Mouse (Mus musculus) cerebellum, adult 18-20 months (tissue): ENCODE data around the gene Gabbr2.

Experiments used
- DNase-seq, 2 experiments: peaks; one replicate each; pipeline ENCODE4 v3.0.0; 2021

Gabbr2 gene

DNA sequence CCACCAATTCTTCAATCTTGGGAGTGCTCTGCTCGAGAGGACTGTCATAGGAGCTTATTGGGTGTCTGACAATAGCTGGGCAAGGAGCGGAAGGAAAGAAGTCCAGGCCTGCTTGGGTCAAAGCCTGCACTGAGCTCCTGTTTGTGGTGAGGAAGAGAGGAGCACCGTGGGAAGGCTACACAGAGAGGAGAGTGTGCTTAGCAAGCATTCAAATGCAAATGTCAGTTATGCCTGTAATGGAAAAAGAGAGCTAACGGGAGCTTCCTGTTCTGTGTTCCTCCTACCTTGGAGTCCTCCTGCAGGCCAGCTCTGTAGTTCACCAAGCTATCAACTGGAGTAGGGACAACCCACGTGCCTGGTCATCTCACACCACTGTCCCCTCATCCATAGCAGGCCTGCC lies 180.5 kb downstream of the Gabbr2 start:
- no peak for DNase-seq

DNA sequence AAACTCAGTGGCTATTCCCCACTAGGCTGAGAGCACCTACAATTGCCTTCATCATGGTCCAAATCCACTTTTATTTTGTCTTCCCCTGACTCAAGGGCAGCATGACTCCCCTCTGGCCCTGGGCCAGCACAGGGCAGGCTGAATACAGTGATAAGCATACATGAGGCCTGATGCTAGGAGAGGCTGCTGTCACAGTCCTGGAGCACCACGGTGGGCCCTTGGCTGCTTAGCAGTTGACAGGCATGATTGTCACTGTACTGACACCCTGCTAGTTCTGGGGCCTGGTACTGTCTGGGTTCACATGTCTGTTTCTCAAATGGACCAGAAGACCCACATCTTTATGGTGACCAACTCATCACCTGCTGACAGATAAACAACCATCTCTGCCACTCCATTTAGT lies 184.8 kb downstream of the Gabbr2 start:
- no peak for DNase-seq

DNA sequence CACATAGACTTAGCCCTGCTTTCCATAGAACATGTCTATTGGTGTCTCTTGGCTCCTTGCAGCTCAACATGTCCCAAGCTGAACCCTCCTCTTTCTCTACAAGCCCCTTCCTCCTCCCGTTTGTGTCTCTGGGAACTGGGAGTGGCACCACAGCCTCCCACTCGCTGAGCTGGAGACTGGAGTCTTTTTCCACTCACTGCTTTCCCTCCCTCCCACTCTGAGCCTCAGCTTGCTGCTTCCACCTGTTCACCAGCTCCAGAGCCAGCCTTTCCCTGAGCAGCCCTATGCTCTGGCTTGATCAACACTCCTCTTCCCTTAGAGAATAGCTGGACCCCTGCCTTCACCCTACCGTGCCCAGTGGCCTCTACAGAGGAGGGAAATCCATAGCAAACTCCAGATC lies 185.8 kb downstream of the Gabbr2 start:
- DNase-seq, result peak; percentile 56 to 70

DNA sequence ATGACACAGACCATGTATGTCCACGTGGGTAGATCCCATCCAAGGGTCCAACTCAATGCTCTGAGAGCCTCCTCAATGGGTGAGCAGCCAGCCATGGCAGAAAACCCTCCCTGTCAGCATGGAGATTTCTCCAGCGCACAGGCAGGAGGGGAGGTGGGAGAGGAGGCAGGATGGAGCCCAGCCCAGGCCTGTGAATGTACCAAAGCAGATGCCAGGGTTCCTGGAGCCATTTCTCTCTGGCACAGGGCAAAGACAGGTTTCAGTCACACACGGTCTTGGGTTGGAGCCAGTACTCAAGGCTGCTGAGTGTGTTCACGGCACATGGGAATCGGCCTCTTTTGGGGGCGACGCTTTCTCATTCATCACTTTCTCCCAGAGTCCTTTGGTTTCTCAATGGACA lies 189.3 kb downstream of the Gabbr2 start:
- DNase-seq, result peak; percentile 44 to 48

DNA sequence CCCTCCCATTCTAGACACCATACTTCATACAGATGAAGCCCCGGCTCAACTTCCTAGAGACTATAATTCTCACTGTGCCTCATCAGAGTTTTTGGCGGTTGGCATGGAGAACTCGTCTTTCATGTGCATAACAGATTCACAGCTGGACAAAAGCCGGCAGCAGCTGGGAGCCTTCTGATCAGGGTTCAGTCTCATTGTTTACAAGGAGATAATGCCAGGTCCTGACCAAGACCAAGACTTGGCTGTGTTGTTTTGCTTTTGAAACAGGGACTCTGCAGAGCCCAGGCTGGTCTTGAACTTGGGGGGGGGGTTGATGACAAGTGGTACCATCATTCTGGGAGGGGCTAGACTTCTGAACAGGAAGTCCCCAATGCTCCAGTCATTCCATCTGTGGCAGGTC lies 191.8 kb downstream of the Gabbr2 start:
- DNase-seq, result no peak

DNA sequence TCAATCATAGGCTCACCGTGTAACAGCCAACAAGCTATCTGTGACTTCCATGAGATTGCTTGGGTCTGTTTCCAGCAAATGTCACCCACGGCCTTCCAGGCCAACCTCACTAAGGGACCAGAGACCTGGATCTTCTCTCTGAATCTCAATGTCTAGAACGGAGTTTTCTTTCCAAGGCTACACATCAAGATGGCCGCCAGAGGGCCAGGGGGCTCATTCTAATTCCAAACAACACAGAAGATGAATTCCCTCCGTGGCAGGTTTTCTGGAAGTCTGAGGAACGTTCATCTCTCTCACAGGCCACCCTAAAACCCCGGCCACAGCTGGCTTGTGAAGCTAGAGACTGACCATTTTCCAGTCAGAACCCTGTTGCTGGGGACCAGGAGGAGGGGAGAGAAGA lies 196.0 kb downstream of the Gabbr2 start:
- DNase-seq, result no peak

DNA sequence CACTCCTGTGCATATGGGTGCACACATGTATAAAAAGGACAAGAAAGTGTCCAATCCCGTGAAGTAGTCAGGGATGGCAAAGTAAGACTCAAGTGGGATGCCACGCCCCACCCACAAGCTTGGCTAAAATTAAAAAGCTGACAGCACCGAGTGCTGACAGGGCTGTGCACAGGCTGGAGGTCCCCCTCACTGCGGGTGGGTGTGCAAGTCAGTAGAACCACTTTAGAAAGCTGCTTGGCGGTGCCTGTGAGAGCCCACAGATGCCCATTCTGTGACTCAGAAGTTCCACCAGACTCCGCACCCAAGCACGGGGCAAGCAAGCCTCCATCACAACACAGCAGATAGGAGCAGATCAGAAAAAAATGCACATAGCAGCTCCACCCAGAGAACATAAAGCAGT lies 197.1 kb downstream of the Gabbr2 start:
- no peak for DNase-seq

DNA sequence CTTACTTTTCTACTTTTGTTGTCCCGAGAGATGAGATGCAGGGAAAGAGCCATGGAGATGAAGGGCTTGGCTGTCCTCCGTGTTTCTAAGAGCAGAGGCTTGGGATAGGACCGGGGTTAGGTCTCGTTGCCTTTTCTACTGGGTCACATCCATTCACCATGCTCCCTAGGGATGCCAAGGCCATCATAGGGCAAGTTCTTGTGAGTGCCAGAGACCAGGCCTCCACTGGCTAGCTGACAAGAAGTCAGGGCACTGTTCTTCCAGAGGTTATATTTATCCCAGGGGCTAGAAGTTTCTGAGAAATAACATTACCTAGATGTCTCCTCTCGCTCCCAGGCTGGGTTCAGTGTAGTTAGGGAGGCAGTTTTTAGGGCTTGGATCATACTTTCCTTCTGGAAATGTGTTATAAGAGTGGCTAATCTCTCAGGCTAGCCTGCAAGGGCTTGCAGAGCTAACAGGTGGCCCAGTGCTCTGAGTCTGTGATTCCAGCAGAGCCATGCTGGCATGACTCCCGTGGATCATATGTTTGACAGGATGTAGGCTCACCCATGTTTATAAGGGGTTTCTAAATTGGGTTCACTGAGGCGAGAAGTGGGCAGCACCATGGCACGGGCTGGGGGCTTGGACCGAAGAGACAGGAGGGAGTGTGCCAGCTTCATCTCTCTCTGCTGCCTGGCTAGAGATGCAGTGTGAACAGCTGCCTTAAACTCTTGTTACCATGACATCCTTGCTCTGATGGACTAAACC lies 199.2 kb downstream of the Gabbr2 start:
- peak; percentile 56 to 64 for DNase-seq

DNA sequence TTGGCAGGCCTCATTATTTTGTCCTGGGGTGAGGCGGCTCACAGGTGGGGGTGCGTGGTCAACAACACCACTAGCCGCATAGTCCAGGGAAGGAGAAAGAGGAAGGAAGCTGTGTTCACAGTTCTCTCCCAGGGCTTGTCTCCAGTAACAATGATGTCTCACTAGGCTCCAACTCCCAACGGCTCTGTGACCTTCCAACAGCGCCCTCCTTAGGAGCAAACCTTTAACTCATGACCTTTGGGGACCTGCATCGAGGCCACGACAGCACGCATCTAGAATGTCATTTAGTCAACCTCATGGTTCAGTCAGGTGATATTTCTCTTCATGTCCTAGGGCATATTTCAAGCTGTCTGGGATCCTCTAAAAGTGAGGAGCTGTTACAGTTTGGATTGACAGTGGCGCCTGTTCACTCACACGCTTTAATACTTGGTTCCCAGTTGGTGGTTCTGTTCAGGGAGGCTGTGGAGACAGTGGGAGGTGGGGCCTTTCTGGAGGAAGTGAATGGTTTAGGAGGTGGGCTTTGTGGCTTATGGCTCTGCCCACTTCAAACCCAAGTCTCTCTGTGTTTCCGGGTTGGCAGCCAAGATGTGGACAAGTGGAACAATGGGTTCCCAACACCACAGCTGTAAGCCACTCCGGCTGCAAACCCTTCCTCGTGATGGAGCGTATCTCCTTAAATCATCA lies 200.3 kb downstream of the Gabbr2 start:
- DNase-seq, result no peak

DNA sequence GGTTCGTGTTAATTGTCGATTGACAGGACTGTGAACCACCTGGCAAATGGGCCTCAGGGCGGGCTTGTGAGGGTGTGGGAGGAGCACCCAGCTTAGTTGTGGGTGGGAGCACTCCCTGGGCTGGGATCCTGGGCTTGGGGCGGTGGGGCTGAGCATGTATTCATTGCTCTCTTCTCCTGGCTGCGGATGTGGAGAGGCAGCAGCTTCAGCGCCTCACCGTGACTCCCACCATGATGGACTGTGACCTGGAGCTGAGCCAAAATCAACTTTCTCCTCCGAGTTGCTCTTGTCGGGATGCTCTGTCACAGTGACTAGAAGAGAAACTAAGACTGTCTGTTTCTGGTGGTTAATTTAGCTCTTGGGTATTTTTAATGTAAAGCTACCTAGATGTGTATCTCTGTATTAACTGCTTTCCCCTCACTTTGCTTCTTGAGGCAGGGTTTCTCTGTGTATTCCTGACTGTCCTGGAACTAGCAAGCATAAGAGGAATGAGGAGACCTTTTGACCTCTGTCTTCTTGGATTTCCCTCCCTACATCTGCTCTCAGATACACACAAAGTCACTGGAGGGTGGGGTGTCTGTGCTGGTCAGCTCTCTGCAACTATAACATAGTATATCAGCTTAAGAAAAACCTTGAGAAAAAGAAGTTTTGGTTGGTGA lies 200.9 kb downstream of the Gabbr2 start:
- DNase-seq, result no peak

DNA sequence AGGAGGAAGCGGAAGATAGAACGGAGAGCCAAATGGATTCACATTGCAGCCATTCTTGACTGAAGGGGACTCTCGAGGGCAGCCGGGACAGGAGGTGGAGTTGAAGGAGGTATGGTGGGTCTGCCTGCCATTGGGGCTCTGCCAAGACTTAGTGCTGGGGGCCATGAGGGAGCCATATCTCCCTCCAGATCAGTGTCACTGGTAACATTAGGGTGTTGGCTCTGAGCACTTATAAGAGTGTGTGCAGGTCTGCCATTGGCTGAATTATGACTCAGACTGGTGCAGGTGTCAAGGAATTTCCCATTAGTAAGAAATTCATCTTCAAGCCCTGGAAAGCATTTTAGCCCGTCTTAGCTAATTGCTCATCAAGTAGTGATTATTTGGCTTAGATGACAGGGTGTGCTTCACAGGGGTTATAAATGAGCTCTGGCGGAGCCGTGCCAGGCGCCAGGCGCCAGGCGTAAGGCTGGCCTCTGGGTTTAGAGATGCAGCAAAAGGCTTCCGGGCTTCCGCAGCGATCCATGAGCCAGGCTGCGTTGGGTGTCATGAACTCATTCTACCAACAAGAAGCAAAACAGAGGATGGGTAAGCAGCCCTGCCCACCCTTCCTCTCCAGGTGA lies 207.1 kb downstream of the Gabbr2 start:
- no peak for DNase-seq

DNA sequence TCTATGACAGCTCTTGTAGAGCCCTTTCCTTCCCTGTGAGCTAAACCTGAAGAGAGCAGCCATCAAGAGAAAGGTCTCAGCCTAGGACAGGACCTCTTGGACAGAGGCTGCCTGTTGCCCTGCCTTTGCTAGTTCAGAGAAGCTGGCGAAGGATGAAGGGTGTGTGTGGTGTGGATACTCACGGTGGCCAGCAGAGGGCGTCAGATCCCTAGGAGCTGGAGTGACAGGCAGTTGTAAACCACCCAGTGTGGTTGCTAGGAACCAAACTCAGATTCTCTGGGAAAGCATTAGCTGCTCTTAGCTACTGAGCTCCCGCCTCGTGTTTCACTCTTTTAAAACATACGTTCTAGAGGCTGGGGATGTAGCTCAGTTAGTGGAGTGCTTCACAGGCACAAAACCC lies 210.6 kb downstream of the Gabbr2 start:
- no peak for DNase-seq

DNA sequence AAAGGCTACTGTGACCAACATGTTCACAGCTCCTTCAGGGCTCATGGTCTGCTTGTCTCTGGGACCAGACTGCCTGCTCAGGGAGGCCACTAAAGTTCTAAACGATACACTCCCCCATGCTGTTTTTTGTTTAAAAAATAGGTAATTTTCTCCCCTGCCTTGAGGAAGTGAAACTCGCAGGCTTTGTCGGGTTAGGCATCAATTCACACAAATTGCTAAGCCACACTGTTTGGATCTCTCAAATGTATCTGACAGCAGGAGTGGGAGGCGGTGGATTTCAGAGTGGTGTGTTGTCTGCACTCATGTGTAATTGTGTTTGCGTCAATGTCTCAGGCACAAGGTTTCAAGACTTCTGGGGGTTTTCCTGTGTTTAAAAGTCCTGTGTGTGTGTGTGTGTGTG lies 215.7 kb downstream of the Gabbr2 start:
- no peak for DNase-seq

DNA sequence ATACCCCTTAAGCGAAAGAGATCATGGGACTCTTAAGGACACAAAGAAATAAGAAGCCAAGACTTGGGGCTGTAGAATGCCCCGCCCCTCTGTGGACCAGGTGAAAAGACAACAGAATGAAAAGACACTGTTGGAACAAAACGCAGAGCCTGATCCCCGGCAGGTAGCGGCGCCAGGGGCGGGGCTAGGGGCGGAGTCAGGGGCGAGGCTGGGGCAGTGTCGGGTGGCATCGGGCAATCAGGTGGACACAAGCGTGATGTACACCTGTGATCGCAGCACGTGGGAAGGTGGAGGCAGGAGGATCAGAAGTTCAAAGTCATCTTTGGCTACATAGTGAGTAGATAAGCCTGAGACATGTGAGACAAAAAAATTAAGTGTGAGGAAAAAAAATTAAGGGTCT lies 217.0 kb downstream of the Gabbr2 start:
- no peak for DNase-seq

DNA sequence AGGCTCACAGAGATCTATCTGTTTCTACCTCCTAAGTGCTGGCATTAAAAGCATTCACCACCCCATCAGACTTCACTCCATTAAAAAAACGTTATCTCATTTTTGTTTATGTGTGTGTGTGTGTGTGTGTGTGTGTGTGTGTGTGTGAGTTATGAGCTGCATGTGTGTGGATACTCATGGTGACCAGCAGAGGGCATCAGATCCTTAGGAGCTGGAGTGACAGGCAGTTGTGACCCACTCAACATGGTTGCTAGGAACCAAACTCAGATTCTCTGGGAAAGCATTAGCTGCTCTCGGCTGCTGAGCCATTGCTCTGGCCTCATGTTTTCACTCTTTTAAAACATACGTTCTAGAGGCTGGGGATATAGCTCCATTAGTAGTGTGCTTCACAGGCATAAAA lies 218.4 kb downstream of the Gabbr2 start:
- DNase-seq, result no peak

DNA sequence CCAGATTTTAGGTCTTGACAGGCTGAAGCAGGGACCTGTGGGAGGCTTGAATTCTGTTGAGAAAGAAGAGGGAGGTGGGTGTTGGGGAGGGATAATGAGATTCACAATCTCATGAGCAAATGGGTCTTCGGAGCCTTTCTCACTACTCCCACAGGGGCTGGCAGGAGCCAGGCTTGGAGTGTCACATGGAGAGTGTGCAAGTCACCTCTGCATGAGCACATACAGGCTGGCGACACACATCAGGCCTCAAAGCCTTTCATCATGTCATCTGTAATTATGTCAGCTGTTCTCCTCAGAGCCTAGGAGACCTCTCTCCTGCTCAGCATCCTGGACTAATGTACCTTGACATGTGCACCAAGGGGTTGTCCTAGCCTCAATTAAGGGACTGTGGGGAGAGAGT lies 219.1 kb downstream of the Gabbr2 start:
- no peak for DNase-seq

DNA sequence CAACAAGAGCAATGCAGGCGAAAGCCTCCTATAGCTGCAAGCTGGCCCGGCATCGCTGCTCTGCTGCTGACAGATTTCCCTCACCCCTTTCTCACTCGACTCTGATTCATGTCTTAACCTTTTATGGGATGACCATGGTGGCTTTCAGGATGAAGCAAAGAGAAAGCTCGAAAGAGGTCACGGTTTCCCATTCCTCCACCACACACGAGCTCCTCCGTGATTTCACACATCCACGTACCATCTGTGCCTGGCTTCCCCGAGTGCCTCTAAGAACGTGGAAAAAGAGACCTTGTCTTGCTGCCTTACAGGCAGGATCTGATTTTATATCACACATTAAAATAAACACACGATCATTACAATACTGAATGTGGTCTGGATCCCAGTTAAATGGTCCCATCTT lies 220.6 kb downstream of the Gabbr2 start:
- peak in 1 of 2 experiments; percentile 39 for DNase-seq

DNA sequence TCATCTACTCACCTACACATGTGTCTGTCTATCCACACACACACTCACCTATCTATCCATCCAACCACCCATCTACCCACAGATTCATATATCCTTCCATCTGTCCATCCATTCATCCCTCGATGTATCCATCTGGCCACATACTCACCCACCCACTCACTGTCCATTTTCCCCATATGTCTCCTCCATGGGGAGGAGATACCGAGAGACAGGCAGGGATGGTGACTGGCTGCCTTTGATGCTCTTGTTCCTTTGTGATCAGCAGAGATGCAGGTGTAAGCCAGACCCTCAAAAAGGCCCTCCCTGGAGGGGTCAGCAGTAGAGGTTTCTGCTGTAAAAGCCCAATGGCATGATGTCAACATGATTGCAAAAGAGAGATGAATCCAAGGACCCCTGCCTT lies 221.0 kb downstream of the Gabbr2 start:
- no peak for DNase-seq

DNA sequence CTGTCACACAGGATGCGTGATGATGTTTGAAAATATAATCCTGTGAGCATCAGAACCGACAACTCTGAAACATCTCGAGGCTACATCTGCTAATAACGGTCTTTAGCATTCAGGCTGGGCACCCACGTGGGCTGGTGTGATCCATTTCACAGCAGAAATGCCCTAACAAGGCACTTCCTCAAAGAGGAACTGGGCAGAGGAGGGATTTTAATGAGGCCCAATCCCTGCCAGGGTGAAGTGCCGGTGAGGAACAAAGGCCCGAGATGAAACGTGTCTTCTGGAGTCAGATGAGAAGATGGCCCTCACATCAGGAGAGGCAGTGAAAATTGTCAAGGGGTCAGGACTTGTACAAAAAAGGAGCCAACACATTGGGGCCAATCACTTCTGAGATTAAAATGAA lies 221.6 kb downstream of the Gabbr2 start:
- DNase-seq, result no peak

DNA sequence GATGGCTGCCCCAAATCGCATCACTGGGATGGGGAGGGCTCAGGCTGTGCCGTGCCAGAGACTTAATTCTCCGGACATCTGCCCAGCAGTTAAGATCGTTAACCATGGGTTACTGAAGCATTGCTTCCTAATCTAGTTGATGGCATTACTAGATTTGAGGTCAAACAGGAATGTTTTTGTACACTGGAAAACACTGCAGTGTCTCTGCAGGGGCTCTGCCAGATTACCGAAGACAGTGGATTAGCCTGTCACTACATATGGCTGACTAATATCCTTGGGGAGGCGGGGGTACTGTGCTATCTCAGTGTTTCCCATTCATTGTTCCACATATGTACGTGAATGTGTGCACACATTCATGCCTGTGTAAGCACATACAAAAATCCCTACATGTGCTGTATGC lies 225.3 kb downstream of the Gabbr2 start:
- DNase-seq, result no peak

DNA sequence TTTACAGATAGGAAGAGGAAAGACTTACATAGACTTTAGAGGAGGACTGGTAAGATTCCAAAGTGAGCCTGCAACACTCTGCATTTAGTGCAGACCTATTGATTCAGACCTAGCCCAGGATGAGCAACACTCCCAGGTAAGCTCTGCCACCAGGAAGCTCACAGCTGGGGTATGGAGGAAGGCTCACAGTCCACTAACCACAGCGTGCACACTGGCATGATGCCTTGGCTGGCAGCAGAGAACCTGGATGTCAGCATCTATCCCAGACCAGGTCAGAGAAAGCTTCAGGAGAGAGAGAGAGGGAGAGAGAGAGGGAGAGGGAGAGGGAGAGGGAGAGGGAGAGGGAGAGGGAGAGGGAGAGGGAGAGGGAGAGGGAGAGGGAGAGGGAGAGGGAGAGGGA lies 231.8 kb downstream of the Gabbr2 start:
- DNase-seq, result peak; percentile 55 to 66

DNA sequence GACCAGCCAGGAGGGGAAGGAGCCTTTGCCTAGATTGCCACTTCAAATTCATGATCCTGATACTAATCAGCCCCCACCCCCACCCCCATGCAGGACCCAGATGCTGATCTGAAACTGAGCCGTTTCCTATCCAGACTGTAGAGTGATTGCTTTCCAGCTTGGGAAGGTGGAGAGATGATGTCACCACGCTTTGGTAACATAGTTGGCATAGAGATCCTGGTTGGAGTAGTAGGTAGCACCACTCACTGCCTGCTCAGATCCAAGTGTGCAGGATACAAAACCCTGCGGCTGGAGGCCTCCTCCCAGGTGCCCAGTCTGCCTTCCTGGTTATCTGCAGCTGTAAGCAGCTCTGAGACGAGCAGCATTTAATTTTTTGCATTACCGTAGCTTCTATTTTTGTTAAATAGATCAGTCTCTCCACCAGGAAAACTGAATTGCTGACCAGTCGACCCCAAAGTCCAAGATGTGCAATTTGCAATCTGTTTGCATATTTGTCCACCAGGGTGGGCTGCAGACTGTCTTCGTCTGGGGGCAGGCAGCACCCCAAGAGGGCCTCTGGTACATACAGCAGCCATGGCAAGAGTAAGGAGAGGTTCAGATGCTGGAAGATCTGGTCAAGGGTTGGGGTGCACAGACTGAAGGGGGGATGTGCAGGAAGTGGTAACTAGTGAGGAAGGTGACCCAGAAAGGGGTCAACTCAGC lies 233.2 kb downstream of the Gabbr2 start:
- no peak for DNase-seq
